Mouse (Mus musculus) C2C12 (cell line): ENCODE data around the gene 4930578G10Rik.

Experiments
- CTCF ChIP-seq: IDR thresholded peaks from one replicate; pipeline ENCODE4 v1.5.1; 2011; ENCODE audit not compliant: control insufficient read depth, insufficient read depth, insufficient read length
- MAX ChIP-seq: IDR thresholded peaks from one replicate; pipeline ENCODE4 v1.6.1; 2011; ENCODE audit warnings: mild to moderate bottlenecking, control low read depth
- USF1 ChIP-seq: IDR thresholded peaks from one replicate; pipeline ENCODE4 v1.6.1; 2011; ENCODE audit warnings: low read depth, mild to moderate bottlenecking, control low read depth, moderate library complexity

- no peak for TF ChIP-seq CTCF
- TF ChIP-seq USF1, result no peak
- TF ChIP-seq MAX, result no peak
Measured at GRCm38 (mm10) chr4:42880677-42880948, 145.3 kb downstream of the 4930578G10Rik start.
